In the genomic region with DNA sequence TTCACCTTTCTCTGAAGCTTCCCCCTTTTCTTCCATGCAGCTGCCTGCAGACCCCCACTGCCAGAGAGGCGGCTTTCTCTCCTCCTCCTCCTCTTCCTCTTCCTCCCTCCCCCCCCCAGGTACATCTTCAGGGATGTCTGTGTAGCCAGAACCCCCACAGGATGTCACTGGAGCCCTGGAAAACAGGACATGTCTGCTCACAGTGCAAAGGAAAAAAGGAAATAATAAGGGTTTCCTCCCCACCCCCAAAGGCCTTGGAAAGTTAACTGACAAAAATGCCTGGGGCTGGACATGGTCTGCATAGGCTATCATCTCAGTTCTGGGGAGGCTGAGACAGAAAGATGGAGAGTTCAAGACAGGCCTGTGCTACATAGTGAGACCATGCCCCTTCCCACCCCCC, we compare ENCODE assay signal across 27 mouse cellular contexts.
"Had no signal": no experiment of that assay in that cellular context is flagged by ENCODE, and none has a peak within 500 bp of the region (broad histone marks: within the 10 kb centered on the region; RNA-seq: fewer than 3 reads in every experiment).

No protein-coding gene starts in this region.

- H3K9ac ChIP-seq: heart, embryonic 13.5 days; heart, embryonic 15.5 days; hindbrain, embryonic 12.5 days; hindbrain, embryonic 15.5 days; kidney, embryonic 15.5 days; limb, embryonic 13.5 days; limb, embryonic 15.5 days; liver, embryonic 12.5 days; liver, embryonic 14.5 days had no signal

- H3K9me3 ChIP-seq: heart, embryonic 13.5 days; heart, embryonic 15.5 days; hindbrain, embryonic 15.5 days; kidney, embryonic 15.5 days; limb, embryonic 13.5 days; limb, embryonic 15.5 days; liver, embryonic 12.5 days had no signal

- H3K36me3 ChIP-seq: heart, embryonic 13.5 days; heart, embryonic 15.5 days; hindbrain, embryonic 12.5 days; hindbrain, embryonic 15.5 days; kidney, embryonic 15.5 days; limb, embryonic 13.5 days; limb, embryonic 15.5 days; liver, embryonic 12.5 days had no signal

- DNase-seq: gastrocnemius, postnatal 14 days; gastrocnemius, postnatal 36 days; heart, adult 11 months; heart, adult 2 months; heart, postnatal 14 days; heart, postnatal 36 days; kidney, adult 11 months; kidney, adult 2 months; kidney, adult 9 months; kidney, postnatal 14 days; kidney, postnatal 36 days; layer of hippocampus, postnatal 36 days; left cerebral cortex, postnatal 4 days; lung, adult 18-20 months had no signal

- H3K27me3 ChIP-seq: heart, embryonic 13.5 days; heart, embryonic 15.5 days; hindbrain, embryonic 12.5 days; hindbrain, embryonic 15.5 days; kidney, embryonic 15.5 days; limb, embryonic 13.5 days; limb, embryonic 15.5 days; liver, embryonic 12.5 days had no signal

- H3K4me1 ChIP-seq: hindbrain, embryonic 15.5 days had no signal

- H3K27ac ChIP-seq: heart, adult 2 months; heart, embryonic 13.5 days; heart, embryonic 15.5 days; hindbrain, embryonic 12.5 days; hindbrain, embryonic 15.5 days; hindbrain, postnatal 0 days; kidney, embryonic 15.5 days; kidney, postnatal 0 days; limb, embryonic 13.5 days; limb, embryonic 15.5 days; liver, embryonic 12.5 days; liver, embryonic 14.5 days had no signal

- H3K4me3 ChIP-seq: heart, adult 2 months; heart, embryonic 13.5 days; heart, embryonic 15.5 days; hindbrain, embryonic 12.5 days; hindbrain, embryonic 15.5 days; kidney, embryonic 15.5 days; limb, embryonic 13.5 days; limb, embryonic 15.5 days; liver, embryonic 12.5 days had no signal

- H3K4me2 ChIP-seq: heart, embryonic 11.5 days; heart, embryonic 13.5 days; heart, embryonic 15.5 days; hindbrain, embryonic 12.5 days; hindbrain, embryonic 15.5 days; kidney, embryonic 15.5 days; limb, embryonic 13.5 days; limb, embryonic 15.5 days; liver, embryonic 12.5 days had no signal

- ATAC-seq: hindbrain, postnatal 0 days; intestine, embryonic 16.5 days; liver, embryonic 12.5 days had no signal
